Mouse (Mus musculus) limb, embryonic 12.5 days (tissue): ENCODE results near the gene Tcea3. TPM values are rescaled to one million over a fixed set of nuclear protein-coding genes. Genes with fewer than 3 reads are reported as not detected.
A peak's percentile ranks its signal among the peaks of the same experiment; 100 is the strongest.

Source experiments
- ATAC-seq: fragments of 200-750 bp; cut with Nextera tagmentation; 2 replicates; pipeline ENCODE4 v1.8.0; 2017; ENCODE audit warnings: low read depth, moderate TSS enrichment; ENCODE audit not compliant: insufficient number of reproducible peaks, insufficient read depth, low FRiP score, low TSS enrichment
- H3K27ac ChIP-seq: fragments of 300-500 bp; sonication (generic); 2 replicates; pipeline ENCODE4 v1.5.1; 2016; ENCODE audit warnings: mild to moderate bottlenecking, moderate library complexity
- H3K27me3 ChIP-seq: fragments of 300-500 bp; sonication (generic); 2 replicates; pipeline ENCODE4 v1.6.1; 2016; ENCODE audit warnings: mild to moderate bottlenecking, moderate library complexity
- H3K36me3 ChIP-seq: fragments of 300-500 bp; sonication (generic); 2 replicates; pipeline ENCODE4 v1.6.1; 2016; ENCODE audit warnings: mild to moderate bottlenecking, moderate library complexity
- H3K4me1 ChIP-seq: fragments of 300-500 bp; sonication (generic); replicated peaks from 2 replicates; pipeline ENCODE4 v1.6.1; 2016
- H3K4me2 ChIP-seq: fragments of 300-500 bp; sonication (generic); 2 replicates; pipeline ENCODE4 v1.6.1; 2016; ENCODE audit warnings: mild to moderate bottlenecking, moderate library complexity
- H3K4me3 ChIP-seq: fragments of 300-500 bp; sonication (generic); replicated peaks from 2 replicates; pipeline ENCODE4 v1.5.1; 2016; ENCODE audit warnings: mild to moderate bottlenecking
- H3K9ac ChIP-seq: fragments of 300-500 bp; sonication (generic); replicated peaks from 2 replicates; pipeline ENCODE4 v1.6.1; 2016; ENCODE audit warnings: mild to moderate bottlenecking, moderate library complexity
- H3K9me3 ChIP-seq: fragments of 300-500 bp; sonication (generic); 2 replicates; pipeline ENCODE4 v1.6.1; 2016; ENCODE audit warnings: mild to moderate bottlenecking, moderate library complexity
- WGBS: fragments of 180-500 bp; shearing (Covaris S2); methylation state at CpG from one replicate; pipeline ENCODE4 v1.1.7; 2016; 5-methylcytosine and 5-hydroxymethylcytosine counted together
- polyA plus RNA-seq: library from polyadenylated mRNA; unstranded; fragments of >200 nt; fragmentation: Nextera tagmentation; extraction: Ambion mirVana; gene quantifications from 2 replicates; pipeline ENCODE4 v1.2.1, GENCODE M21; 2016

Gene Tcea3
- polyA plus RNA-seq, 1 experiment from 2014 or later = 5.0 TPM

DNA sequence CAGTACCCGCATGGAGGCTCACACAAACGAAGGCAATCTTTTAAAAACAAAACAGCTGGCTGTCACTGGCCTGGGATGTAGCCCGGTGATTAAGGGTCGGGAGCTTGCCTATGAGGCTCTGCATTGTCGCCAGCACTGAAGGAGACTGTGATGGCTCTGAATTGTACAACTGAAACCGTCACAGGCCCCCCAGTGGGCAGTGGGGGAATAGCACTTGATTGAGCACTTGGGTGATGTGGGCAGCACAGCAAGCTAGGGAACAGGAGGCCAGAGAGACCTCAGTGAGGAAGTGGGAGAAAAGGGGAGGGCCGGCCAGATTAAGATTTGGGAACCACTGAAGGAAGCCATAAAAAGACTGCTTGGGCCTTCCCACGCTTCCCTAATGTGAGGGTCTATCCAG lies 7.9 kb upstream of the Tcea3 start:
- Histone ChIP-seq H3K27me3 (peaks cover 79% of the 10 kb centered on the region), H3K4me2 (no peak overlapping the region), H3K36me3 (peaks cover 42% of the 10 kb centered on the region), H3K9me3 (no peaks in the 10 kb centered on the region), H3K4me3 (no peak overlapping the region), H3K27ac (no peak overlapping the region), H3K4me1 (peaks cover 9% of the 10 kb centered on the region), H3K9ac (no peak overlapping the region)
- no peak for ATAC-seq
- 19% methylated on average over 8 of the region's 8 CpGs for WGBS

DNA sequence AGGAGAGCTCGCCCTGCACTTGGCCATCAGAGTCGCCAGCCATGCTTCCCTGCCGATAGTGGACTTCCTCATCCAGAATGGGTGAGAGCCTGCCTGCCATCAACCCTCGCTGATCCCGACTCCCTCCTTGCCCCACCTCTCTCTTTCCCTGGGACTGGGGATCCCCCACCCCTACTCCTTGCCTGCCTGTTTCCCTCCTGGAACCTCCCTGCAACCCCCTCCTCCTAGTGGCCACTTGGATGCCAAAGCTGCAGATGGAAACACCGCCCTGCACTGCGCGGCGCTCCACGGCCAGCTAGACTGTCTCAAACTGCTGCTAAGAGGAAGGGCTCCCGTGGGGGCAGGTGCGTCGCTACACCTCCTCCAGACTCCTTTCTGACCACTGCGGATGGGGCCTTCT lies 7.4 kb upstream of the Tcea3 start:
- 64% methylated on average over 13 of the region's 14 CpGs for WGBS
- Histone ChIP-seq H3K9me3 (no peaks in the 10 kb centered on the region), H3K4me3 (no peak overlapping the region), H3K27me3 (peaks cover 84% of the 10 kb centered on the region), H3K27ac (no peak overlapping the region), H3K36me3 (peaks cover 39% of the 10 kb centered on the region), H3K4me2 (no peak overlapping the region), H3K9ac (no peak overlapping the region), H3K4me1 (peaks cover 9% of the 10 kb centered on the region)
- ATAC-seq = no peak

DNA sequence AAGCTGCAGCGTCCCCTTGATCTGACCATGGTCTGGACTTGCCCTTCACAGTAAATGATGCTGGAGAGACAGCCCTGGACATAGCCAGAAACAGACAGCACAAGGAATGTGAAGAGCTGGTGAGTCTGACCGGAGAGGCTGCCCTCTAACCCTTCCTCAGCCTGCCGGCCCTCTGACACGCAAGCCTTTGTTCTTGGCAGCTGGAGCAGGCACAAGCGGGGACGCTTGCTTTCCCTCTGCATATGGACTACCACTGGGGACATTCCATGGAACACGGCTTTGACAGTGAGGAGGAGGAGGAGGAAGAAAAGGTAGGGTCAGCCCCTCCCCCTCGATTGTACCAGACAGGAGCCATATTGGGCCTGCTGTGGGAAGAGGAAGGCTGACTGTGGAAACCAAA lies 6.6 kb upstream of the Tcea3 start:
- Histone ChIP-seq H3K36me3 (peaks cover 37% of the 10 kb centered on the region), H3K27me3 (peaks cover 90% of the 10 kb centered on the region), H3K4me2 (no peak overlapping the region), H3K4me3 (no peak overlapping the region), H3K27ac (no peak overlapping the region), H3K9me3 (no peaks in the 10 kb centered on the region), H3K4me1 (peaks cover 14% of the 10 kb centered on the region), H3K9ac (no peak overlapping the region)
- no peak for ATAC-seq
- WGBS = 68% methylated on average over 8 of the region's 8 CpGs

DNA sequence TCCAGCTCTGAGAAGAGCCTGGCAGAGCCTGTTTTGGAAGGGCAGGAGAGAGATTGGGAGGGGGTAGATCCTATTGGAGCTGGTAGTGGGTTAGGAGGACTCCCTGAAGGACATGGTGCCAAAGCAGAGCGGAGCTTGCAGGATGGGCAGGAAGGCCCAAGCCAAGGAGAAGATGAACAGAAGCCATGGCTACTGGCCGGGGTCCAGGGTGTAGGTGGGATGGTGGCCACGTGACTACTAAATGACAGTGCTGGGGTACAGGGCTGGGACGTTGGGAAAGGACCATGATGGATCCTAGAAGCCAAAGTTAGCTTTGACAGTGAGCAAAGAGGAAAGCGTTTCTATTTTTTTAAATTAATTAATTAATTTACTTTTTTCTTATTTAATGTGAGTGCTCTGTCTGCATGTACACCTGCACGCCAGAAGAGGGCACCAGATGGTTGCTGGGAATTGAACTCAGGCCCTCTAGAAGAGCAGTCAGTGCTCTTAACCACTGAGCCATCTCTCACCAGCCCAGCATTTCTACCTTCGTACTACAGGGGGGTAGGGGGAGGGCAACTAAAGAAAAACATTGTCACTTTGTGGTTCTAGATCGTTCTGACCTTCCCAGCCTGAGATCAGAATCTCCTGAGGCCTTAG lies 5.3 kb upstream of the Tcea3 start:
- Histone ChIP-seq H3K9ac (no peak overlapping the region), H3K4me1 (peaks cover 26% of the 10 kb centered on the region), H3K4me3 (no peak overlapping the region), H3K4me2 (no peak overlapping the region), H3K9me3 (no peaks in the 10 kb centered on the region), H3K27ac (no peak overlapping the region), H3K27me3 (peaks cover 90% of the 10 kb centered on the region), H3K36me3 (peaks cover 29% of the 10 kb centered on the region)
- WGBS = 50% methylated on average over 8 of the region's 8 CpGs
- no peak for ATAC-seq

DNA sequence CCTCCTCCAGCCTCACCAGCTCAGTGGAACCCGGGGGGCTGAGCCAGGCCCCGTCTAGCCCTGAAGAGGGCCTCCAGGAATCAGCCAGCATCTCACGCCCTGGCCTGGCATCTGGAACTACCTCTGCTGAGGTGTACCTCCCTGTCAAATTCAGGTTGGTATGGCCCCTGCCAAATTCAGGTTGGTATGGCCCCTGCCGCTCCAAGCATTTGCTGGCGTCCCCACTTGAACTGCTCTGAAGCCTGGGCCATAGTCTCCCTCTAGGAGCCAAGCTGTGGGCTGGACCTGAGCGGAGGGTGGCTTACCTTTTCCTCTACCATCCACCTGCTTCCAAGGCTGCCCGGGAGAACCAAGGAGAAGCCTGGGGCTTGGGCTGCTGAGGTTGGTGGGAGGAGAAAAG lies 4.8 kb upstream of the Tcea3 start:
- Histone ChIP-seq H3K4me2 (no peak overlapping the region), H3K36me3 (peaks cover 29% of the 10 kb centered on the region), H3K9me3 (no peaks in the 10 kb centered on the region), H3K9ac (no peak overlapping the region), H3K4me1 (peaks cover 31% of the 10 kb centered on the region), H3K27me3 (peaks cover 90% of the 10 kb centered on the region), H3K4me3 (no peak overlapping the region), H3K27ac (no peak overlapping the region)
- WGBS = 79% methylated on average over 7 of the region's 7 CpGs
- no peak for ATAC-seq

DNA sequence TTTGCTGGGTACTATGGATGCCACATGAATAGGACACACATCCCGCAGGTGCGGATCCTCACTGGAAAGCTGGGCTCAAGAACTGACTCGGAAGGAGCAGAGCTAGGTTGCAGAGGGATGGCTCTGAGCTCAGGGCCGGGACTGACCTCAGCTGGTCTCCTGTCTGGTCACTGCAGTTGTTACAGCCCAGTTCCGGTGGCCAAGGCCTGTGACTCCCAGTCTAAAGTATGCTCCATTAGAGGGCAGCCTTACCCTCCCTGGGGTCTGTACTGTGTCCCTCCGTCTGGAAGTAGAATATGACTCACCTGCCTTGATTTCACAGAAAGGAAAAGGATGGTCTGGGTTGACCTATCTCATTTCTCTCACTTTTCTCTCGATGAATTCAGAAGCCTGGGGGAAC lies 3.3 kb upstream of the Tcea3 start:
- H3K4me1 ChIP-seq = peaks cover 37% of the 10 kb centered on the region
- no peak overlapping the region for H3K4me2 ChIP-seq
- H3K36me3 ChIP-seq = peaks cover 26% of the 10 kb centered on the region
- no peak overlapping the region for H3K4me3 ChIP-seq
- peaks cover 90% of the 10 kb centered on the region for H3K27me3 ChIP-seq
- no peak overlapping the region for H3K27ac ChIP-seq
- WGBS = 59% methylated on average over 7 of the region's 7 CpGs
- H3K9me3 ChIP-seq = no peaks in the 10 kb centered on the region
- no peak for ATAC-seq
- H3K9ac ChIP-seq = no peak overlapping the region

DNA sequence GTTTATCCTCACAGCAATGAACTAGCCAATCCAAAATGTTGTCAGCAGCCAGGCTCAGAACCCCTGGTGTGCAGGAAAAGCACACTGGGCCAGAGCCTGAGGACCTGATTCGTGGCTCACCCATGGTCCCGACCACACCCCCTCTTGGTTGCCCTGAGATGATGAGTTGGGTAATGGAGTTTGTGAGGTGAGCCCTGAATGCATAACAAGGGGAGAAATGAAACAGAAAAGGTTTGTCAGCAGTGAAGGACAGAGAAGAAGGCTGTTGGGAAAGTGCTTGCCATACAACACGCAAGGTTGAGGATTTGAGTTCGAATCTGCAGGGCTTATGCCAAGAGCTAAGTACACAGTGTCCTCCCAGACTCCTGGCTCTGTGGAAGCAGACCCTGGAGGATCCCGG lies 1.8 kb upstream of the Tcea3 start:
- Histone ChIP-seq H3K9ac (no peak overlapping the region), H3K27me3 (peaks cover 90% of the 10 kb centered on the region), H3K4me3 (no peak overlapping the region), H3K9me3 (no peaks in the 10 kb centered on the region), H3K4me1 (peaks cover 42% of the 10 kb centered on the region), H3K4me2 (no peak overlapping the region), H3K36me3 (peaks cover 25% of the 10 kb centered on the region), H3K27ac (no peak overlapping the region)
- no peak for ATAC-seq
- 43% methylated on average over 5 of the region's 5 CpGs for WGBS

DNA sequence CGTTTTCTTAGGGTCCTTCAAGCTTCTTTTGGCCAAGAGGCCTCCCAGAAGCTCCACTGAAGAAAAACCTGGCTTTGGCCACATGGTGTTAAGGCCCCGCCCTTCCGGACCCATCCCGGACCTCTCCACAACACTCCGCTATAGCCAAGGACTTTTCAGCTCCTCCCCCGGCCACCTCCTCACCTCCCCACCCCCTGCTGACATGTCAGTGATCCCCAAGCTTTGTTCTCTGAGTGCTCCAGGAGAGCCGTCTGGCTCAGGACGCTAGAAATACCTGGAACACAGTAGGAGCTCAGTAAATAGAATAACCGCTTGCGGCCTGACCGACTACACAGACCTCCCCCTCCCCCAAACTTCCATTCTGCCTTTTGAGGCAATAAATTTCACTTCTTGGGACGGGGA lies 960 bp upstream of the Tcea3 start:
- no peak overlapping the region for H3K27ac ChIP-seq
- peaks cover 89% of the 10 kb centered on the region for H3K27me3 ChIP-seq
- H3K9ac ChIP-seq = no peak overlapping the region
- no peaks in the 10 kb centered on the region for H3K9me3 ChIP-seq
- H3K4me1 ChIP-seq = peaks cover 42% of the 10 kb centered on the region
- H3K4me2 ChIP-seq = peak overlapping the region; percentile 96
- H3K4me3 ChIP-seq = peak overlapping the region; percentile 55; the same call in 1 of the 2 replicates
- H3K36me3 ChIP-seq = peaks cover 16% of the 10 kb centered on the region
- 2% methylated on average over 12 of the region's 12 CpGs for WGBS
- 0 out of 2 replicates have a peak, but pooled peaks have one; percentile 18 for ATAC-seq

DNA sequence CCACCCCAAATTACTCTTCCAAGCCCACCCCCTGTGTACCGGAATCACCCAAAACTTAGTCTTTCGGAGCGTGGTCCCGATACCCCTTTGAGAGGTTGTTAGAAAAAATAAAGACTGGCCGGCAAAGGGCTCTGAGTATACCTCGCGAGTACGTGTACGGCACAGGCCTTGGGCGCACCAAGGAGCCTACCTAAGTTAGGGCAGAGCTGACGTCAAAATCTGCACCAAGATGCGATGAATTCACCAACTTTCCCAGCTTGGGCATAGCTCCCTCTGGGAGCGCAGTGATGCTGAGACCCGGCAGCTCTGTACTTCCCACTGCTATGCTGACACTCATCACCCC lies 172 bp upstream of the Tcea3 start:
- Histone ChIP-seq H3K36me3 (peaks cover 15% of the 10 kb centered on the region), H3K9ac (peak overlapping the region; percentile 63), H3K9me3 (no peaks in the 10 kb centered on the region), H3K27me3 (peaks cover 92% of the 10 kb centered on the region), H3K4me1 (peaks cover 42% of the 10 kb centered on the region), H3K4me3 (peak overlapping the region; percentile 55), H3K27ac (no peak overlapping the region), H3K4me2 (peak overlapping the region; percentile 96)
- WGBS = under 1% methylated on average over 14 of the region's 14 CpGs
- no peak for ATAC-seq

DNA sequence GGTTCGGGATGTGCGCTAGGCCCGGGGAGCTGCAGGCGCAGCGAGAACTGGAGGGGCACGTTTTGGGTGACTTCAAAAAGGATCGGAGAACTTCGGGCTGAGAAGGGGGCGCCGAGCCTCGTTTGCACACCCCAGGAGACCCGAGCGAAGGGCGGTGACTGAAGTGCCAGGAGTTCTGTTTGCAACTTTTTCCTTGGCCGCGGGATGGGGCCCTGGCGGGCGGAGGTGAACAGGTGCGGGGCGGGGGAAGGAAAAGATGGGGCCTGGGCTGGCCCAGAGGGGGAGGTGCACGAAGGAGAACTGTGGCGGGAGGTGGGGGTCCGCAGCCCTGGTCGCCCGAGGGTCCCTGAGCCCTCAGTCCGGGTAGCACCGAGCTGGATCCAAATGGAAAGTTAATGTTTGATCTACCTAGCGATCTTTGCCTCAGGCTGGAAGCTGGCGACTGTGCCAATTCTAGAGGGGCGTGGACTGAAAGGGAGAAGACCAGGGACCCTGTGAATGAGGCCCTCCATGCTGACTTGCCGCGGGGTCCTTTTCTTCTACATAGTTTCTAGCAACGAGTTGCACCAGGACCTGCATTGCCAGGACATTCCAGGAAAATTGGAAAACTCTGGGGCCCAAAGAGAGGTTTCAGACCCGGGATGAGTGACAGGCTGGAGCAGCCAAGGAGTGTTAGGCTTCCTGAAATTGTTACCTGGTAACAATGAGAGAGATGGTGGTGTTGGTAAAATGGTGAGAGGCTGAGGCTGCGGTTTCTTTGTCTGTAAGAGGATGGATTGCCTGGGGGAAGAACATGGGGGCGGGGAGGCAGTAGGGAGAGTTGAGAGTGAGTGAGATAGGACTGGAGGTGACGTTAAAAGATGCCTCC lies 1.2 kb downstream of the Tcea3 start:
- Histone ChIP-seq H3K36me3 (peaks cover 2% of the 10 kb centered on the region), H3K9ac (peak overlapping the region; percentile 63), H3K4me3 (peak overlapping the region; percentile 55), H3K4me1 (peaks cover 46% of the 10 kb centered on the region), H3K27me3 (peaks cover 81% of the 10 kb centered on the region), H3K27ac (no peak overlapping the region), H3K4me2 (peak overlapping the region; percentile 96), H3K9me3 (no peaks in the 10 kb centered on the region)
- WGBS = under 1% methylated on average over 37 of the region's 37 CpGs
- ATAC-seq = no peak

DNA sequence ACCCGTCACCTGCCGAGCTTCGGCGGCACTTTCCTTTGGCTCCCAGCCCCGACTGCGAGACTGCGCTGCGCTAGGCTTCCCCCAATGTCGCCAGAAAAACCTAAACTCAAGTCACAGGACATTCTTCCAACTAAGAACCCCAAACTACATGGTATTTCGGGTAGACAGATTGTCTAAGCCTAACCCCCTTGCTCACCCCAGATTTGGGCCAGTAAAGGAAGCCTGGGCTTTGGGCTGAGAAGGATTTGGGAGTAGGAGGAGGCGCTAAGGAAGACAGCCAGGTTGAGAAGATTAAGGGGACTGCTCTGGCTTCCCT lies 1.8 kb downstream of the Tcea3 start:
- no peak overlapping the region for H3K9ac ChIP-seq

More for the DNA sequence above, 1.8 kb downstream of the Tcea3 start:
- no peaks in the 10 kb centered on the region for H3K36me3 ChIP-seq
- peak overlapping the region; percentile 55; the same call in 1 of the 2 replicates for H3K4me3 ChIP-seq
- H3K4me2 ChIP-seq = peak overlapping the region; percentile 96
- 4% methylated on average over 11 of the region's 11 CpGs for WGBS
- no peak for ATAC-seq
- peaks cover 76% of the 10 kb centered on the region for H3K27me3 ChIP-seq
- no peak overlapping the region for H3K27ac ChIP-seq
- no peaks in the 10 kb centered on the region for H3K9me3 ChIP-seq
- H3K4me1 ChIP-seq = peaks cover 47% of the 10 kb centered on the region
